Mouse (Mus musculus) CH12.LX (cell line): ENCODE data around the gene Rpn2. TPM values are rescaled to one million over a fixed set of nuclear protein-coding genes. Genes with fewer than 3 reads are reported as not detected.

ENCODE experiments used
- DNase-seq: peaks from one replicate; pipeline ENCODE4 v3.0.0-alpha.2; 2013; ENCODE audit errors: extremely low read depth
- H3K27ac ChIP-seq: 2 replicates; pipeline ENCODE4 v1.5.1; 2012; ENCODE audit warnings: low read depth, mild to moderate bottlenecking, control low read depth, moderate library complexity; ENCODE audit not compliant: insufficient read depth
- H3K27me3 ChIP-seq: replicated peaks from 2 replicates; pipeline ENCODE3; 2012; ENCODE audit warnings: inconsistent platforms
- H3K36me3 ChIP-seq, 2 experiments: replicated peaks in 1 of 2; 2 replicates each; pipeline versions ENCODE3 to v1.6.1; 2012; ENCODE audit warnings: inconsistent platforms in 1 of 2, low read length in 1 of 2, mild to moderate bottlenecking in 1 of 2, mixed read lengths in 1 of 2, moderate library complexity in 1 of 2; ENCODE audit not compliant: control insufficient read depth in 1 of 2, insufficient read depth in 1 of 2
- H3K4me1 ChIP-seq, 2 experiments: 2 replicates each; pipeline ENCODE4 v1.6.1; 2012; ENCODE audit warnings: inconsistent platforms in 1 of 2, moderate library complexity in 1 of 2; ENCODE audit not compliant: insufficient read depth in 2 of 2, control insufficient read depth in 1 of 2
- H3K4me2 ChIP-seq: 2 replicates; pipeline ENCODE4 v1.6.1; 2012; ENCODE audit warnings: low read depth, mild to moderate bottlenecking, control low read depth; ENCODE audit not compliant: poor library complexity, insufficient read depth, severe bottlenecking
- H3K4me3 ChIP-seq, 3 experiments: fragments of 150-350 bp in 1 of 3; sonication (generic) in 1 of 3; replicated peaks in 1 of 3; 2 replicates each; pipeline versions ENCODE3 to v1.5.1; 2011 to 2012; ENCODE audit warnings: low read depth in 2 of 3, low read length in 2 of 3, mild to moderate bottlenecking in 2 of 3, moderate library complexity in 2 of 3, control low read depth in 1 of 3, improper control_type of control experiment in 1 of 3, inconsistent platforms in 1 of 3, mixed read lengths in 1 of 3; ENCODE audit not compliant: poor library complexity in 1 of 3
- H3K79me2 ChIP-seq: replicated peaks from 2 replicates; pipeline ENCODE4 v1.6.1; 2012; ENCODE audit warnings: mild to moderate bottlenecking, moderate library complexity; ENCODE audit not compliant: control insufficient read depth, poor library complexity, insufficient read depth, severe bottlenecking; ENCODE audit errors: extremely low read depth
- H3K9ac ChIP-seq: 2 replicates; pipeline ENCODE4 v1.6.1; 2012; ENCODE audit warnings: low read depth, mild to moderate bottlenecking, control low read depth, moderate library complexity; ENCODE audit not compliant: insufficient read depth
- H3K9me3 ChIP-seq: replicated peaks from 2 replicates; pipeline ENCODE3; 2012; ENCODE audit warnings: low read length, inconsistent platforms, mixed read lengths
- BHLHE40 ChIP-seq: IDR thresholded peaks from 2 replicates; pipeline ENCODE4 v1.6.1; 2011; ENCODE audit warnings: mild to moderate bottlenecking, low read depth, low read length, improper control_type of control experiment
- CHD1 ChIP-seq: IDR thresholded peaks from 2 replicates; pipeline ENCODE4 v1.6.1; 2012; ENCODE audit warnings: low read depth, low read length, improper control_type of control experiment, inconsistent platforms
- CTCF ChIP-seq, 2 experiments: IDR thresholded peaks in 1 of 2; conservative IDR thresholded peaks in 1 of 2; 2 replicates each; pipeline ENCODE4 v1.5.1; 2011 to 2012; ENCODE audit warnings: low read depth in 2 of 2, low read length in 2 of 2, improper control_type of control experiment in 1 of 2, inconsistent platforms in 1 of 2, mild to moderate bottlenecking in 1 of 2, moderate library complexity in 1 of 2
- E2F4 ChIP-seq: IDR thresholded peaks from 2 replicates; pipeline ENCODE4 v1.6.1; 2011; ENCODE audit warnings: low read depth, low read length, improper control_type of control experiment; ENCODE audit not compliant: insufficient replicate concordance
- ELF1 ChIP-seq: IDR thresholded peaks from 2 replicates; pipeline ENCODE4 v1.6.1; 2014; ENCODE audit warnings: low read depth, mild to moderate bottlenecking, inconsistent platforms, low read length, improper control_type of control experiment
- EP300 ChIP-seq: IDR thresholded peaks from 2 replicates; pipeline ENCODE4 v1.6.1; 2011; ENCODE audit warnings: low read length, improper control_type of control experiment
- ETS1 ChIP-seq: conservative IDR thresholded peaks from 2 replicates; pipeline ENCODE4 v1.6.1; 2012; ENCODE audit warnings: low read depth, mild to moderate bottlenecking, inconsistent platforms, low read length, improper control_type of control experiment, moderate library complexity
- IRF4 ChIP-seq: IDR thresholded peaks from 2 replicates; pipeline ENCODE4 v1.6.1; 2014; ENCODE audit warnings: low read depth, mild to moderate bottlenecking, inconsistent platforms, low read length, improper control_type of control experiment
- KAT2A ChIP-seq: IDR thresholded peaks from 2 replicates; pipeline ENCODE4 v1.6.1; 2012; ENCODE audit warnings: low read length, improper control_type of control experiment, inconsistent platforms; ENCODE audit not compliant: insufficient replicate concordance
- MAFK ChIP-seq: IDR thresholded peaks from 2 replicates; pipeline ENCODE4 v1.6.1; 2011; ENCODE audit warnings: low read length, improper control_type of control experiment; ENCODE audit not compliant: insufficient replicate concordance
- MAX ChIP-seq: IDR thresholded peaks from 2 replicates; pipeline ENCODE4 v1.6.1; 2011; ENCODE audit warnings: low read length, improper control_type of control experiment
- NELFE ChIP-seq: IDR thresholded peaks from 2 replicates; pipeline ENCODE4 v1.6.1; 2011; ENCODE audit warnings: low read depth, low read length, improper control_type of control experiment
- PAX5 ChIP-seq: IDR thresholded peaks from 2 replicates; pipeline ENCODE4 v1.6.1; 2012; ENCODE audit warnings: low read length, inconsistent platforms, mixed read lengths
- RAD21 ChIP-seq: IDR thresholded peaks from 2 replicates; pipeline ENCODE4 v1.6.1; 2011; ENCODE audit warnings: low read depth, mild to moderate bottlenecking, low read length, improper control_type of control experiment, moderate library complexity
- RCOR1 ChIP-seq: conservative IDR thresholded peaks from 2 replicates; pipeline ENCODE4 v1.6.1; 2012; ENCODE audit warnings: low read depth, mild to moderate bottlenecking, inconsistent platforms, low read length, improper control_type of control experiment
- SIN3A ChIP-seq: IDR thresholded peaks from 2 replicates; pipeline ENCODE4 v1.6.1; 2012; ENCODE audit warnings: low read length, improper control_type of control experiment, inconsistent platforms
- UBTF ChIP-seq: IDR thresholded peaks from 2 replicates; pipeline ENCODE4 v1.6.1; 2012; ENCODE audit warnings: low read depth, mild to moderate bottlenecking, inconsistent platforms, low read length, improper control_type of control experiment, moderate library complexity
- USF1 ChIP-seq: IDR thresholded peaks from 2 replicates; pipeline ENCODE4 v1.6.1; 2014; ENCODE audit warnings: low read depth, mild to moderate bottlenecking, inconsistent platforms, low read length, improper control_type of control experiment
- ZKSCAN1 ChIP-seq: IDR thresholded peaks from 2 replicates; pipeline ENCODE4 v1.6.1; 2012; ENCODE audit warnings: low read depth, inconsistent platforms, low read length, improper control_type of control experiment, borderline replicate concordance
- ZMIZ1 ChIP-seq: IDR thresholded peaks from 2 replicates; pipeline ENCODE4 v1.6.1; 2012; ENCODE audit warnings: low read depth, mild to moderate bottlenecking, inconsistent platforms, low read length, improper control_type of control experiment
- ZNF384 ChIP-seq: IDR thresholded peaks from 2 replicates; pipeline ENCODE4 v1.6.1; 2012; ENCODE audit warnings: low read depth, low read length, improper control_type of control experiment, inconsistent platforms
- dilution Hi-C: fragments of 300-500 bp; cut with MboI; formaldehyde crosslinking; loops from 2 replicates; pipeline ENCODE4 v1.14.3; 2020; ENCODE audit warnings: low sequenced_read_pairs; ENCODE audit not compliant: extremely low pct_unique_long_range_greater_than_20kb, extremely low pct_ligation_motif_present
- in situ Hi-C: fragments of 300-500 bp; cut with MboI; formaldehyde crosslinking; loops from 3 replicates; pipeline ENCODE4 v1.14.3; 2019; ENCODE audit warnings: low sequenced_read_pairs, low pct_ligation_motif_present, low pct_unique_long_range_greater_than_20kb, mixed read lengths
- polyA plus RNA-seq: library from polyadenylated mRNA; unstranded; fragments of >175 nt; gene quantifications from 2 replicates; pipeline ENCODE4 v1.2.1, GENCODE M21; 2012; ENCODE audit warnings: low read depth; ENCODE audit not compliant: insufficient read length
- total RNA-seq, 2 experiments: library from RNA; depleted of rRNA; stranded (reverse); fragments of 300-350 nt in 1 of 2; fragments of >200 nt in 1 of 2; gene quantifications; 2 replicates each; pipeline ENCODE4 v1.2.3; 2012 to 2014

Gene Rpn2
- total and polyA plus RNA-seq, 3 experiments = 296 to 336 (median 301) TPM

GRCm38 (mm10) chr2:157347361-157348159 lies 68.7 kb downstream of the Rpn2 start, which contains the start of gene Ghrh:
Gene Ghrh, minus strand, starts transcription at chr2:157347506.
- no peak for DNase-seq
- no peak within 1 kb of the TSS for H3K9ac ChIP-seq
- H3K4me2 ChIP-seq = no peak within 1 kb of the TSS
- no peaks in the 10 kb centered on the region for H3K79me2 ChIP-seq
- in situ Hi-C loops = no loop called here
- dilution Hi-C loops = no loop called here
- H3K4me3 ChIP-seq = no peak within 1 kb of the TSS
- TF ChIP-seq MAFK = no peak
- TF ChIP-seq ELF1 = no peak
- TF ChIP-seq MAX = no peak
- no peak for TF ChIP-seq RCOR1
- TF ChIP-seq CTCF (conservative IDR thresholded peaks at IDR 0.05 in 1 of 2, IDR thresholded peaks at IDR 0.05 in 1 of 2; ENCODE audit: low read depth in 2 of 2, low read length in 2 of 2) = no peak
- no peak for TF ChIP-seq NELFE
- TF ChIP-seq PAX5 = no peak
- TF ChIP-seq ZKSCAN1 = no peak
- no peak for TF ChIP-seq BHLHE40
- TF ChIP-seq UBTF = no peak
- TF ChIP-seq IRF4 = no peak
- TF ChIP-seq ETS1 = no peak
- TF ChIP-seq RAD21 = no peak
- TF ChIP-seq KAT2A = no peak
- TF ChIP-seq USF1 = no peak
- TF ChIP-seq CHD1 = no peak
- H3K27me3 ChIP-seq = peaks cover 72% of the 10 kb centered on the region
- no peaks in the 10 kb centered on the region for H3K4me1 ChIP-seq
- no peaks in the 10 kb centered on the region for H3K9me3 ChIP-seq
- H3K36me3 ChIP-seq = no peaks in the 10 kb centered on the region
- no peak within 1 kb of the TSS for H3K27ac ChIP-seq

DNA sequence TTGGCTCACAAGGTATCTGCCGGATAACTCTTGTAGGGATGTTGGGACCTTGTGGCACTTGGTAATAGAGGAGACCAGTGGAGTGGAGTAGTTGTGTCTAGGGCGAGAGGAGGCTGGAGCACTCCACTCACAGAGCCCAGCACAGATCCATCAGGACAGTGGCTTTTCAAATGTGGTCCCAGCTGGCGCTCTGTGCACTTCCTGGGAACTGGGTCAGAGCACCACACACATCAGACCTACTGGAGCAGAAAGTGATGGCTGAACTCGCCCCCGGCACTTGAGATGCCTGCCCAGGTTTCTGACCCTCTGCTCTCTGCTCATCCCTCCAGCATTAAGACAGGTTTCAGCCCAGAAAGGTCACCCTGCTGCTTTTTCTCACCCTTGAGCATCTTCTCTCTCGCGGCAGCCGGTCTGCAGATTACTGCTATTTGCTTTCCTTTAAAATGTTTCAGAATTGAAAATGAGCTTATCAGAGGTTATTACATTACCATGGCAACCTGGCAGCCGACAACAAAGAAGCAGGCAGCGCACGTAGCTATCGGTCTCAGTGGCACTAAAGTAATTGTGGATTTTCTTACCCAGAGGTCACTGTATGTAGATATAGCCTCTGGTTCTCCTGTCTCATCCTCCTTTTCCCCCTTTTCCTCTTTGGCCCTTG lies 70.4 kb downstream of the Rpn2 start:
- Histone ChIP-seq H3K27ac (no peak overlapping the region), H3K4me2 (no peak overlapping the region), H3K9me3 (peaks cover under 1% of the 10 kb centered on the region), H3K79me2 (no peaks in the 10 kb centered on the region), H3K4me1 (no peaks in the 10 kb centered on the region), H3K4me3 (no peak overlapping the region), H3K36me3 (no peaks in the 10 kb centered on the region), H3K27me3 (peaks cover 63% of the 10 kb centered on the region), H3K9ac (no peak overlapping the region)
- dilution Hi-C loops (no loop called here), in situ Hi-C loops (no loop called here)
- DNase-seq = no peak
- no peak for TF ChIP-seq MAX
- TF ChIP-seq ZMIZ1 = no peak
- no peak for TF ChIP-seq NELFE
- no peak for TF ChIP-seq RCOR1
- no peak for TF ChIP-seq USF1
- no peak for TF ChIP-seq E2F4
- no peak for TF ChIP-seq EP300
- TF ChIP-seq ZNF384 = no peak
- no peak for TF ChIP-seq SIN3A
- TF ChIP-seq KAT2A = no peak
